Mouse (Mus musculus) kidney, embryonic 16.5 days (tissue): Measurements from ENCODE around the gene 1190002N15Rik. TPM values are rescaled to one million over a fixed set of nuclear protein-coding genes. Genes with fewer than 3 reads are reported as not detected.

Experiments used
- ATAC-seq: fragments of 200-750 bp; cut with Nextera tagmentation; 2 replicates; pipeline ENCODE4 v1.8.0; 2017; ENCODE audit warnings: moderate TSS enrichment; ENCODE audit not compliant: low FRiP score, low TSS enrichment
- H3K27ac ChIP-seq: fragments of 300-500 bp; sonication (generic); 2 replicates; pipeline ENCODE4 v1.5.1; 2014; ENCODE audit warnings: low read length
- H3K27me3 ChIP-seq: fragments of 300-500 bp; sonication (generic); 2 replicates; pipeline ENCODE4 v1.6.1; 2014; ENCODE audit warnings: low read length, control low read depth, mixed read lengths; ENCODE audit not compliant: insufficient read depth
- H3K36me3 ChIP-seq: fragments of 300-500 bp; sonication (generic); 2 replicates; pipeline ENCODE4 v1.6.1; 2014; ENCODE audit warnings: low read length, control low read depth, mixed read lengths; ENCODE audit not compliant: insufficient read depth
- H3K4me1 ChIP-seq: fragments of 300-500 bp; sonication (generic); 2 replicates; pipeline ENCODE4 v1.6.1; 2014; ENCODE audit warnings: low read length, control low read depth, mixed read lengths; ENCODE audit not compliant: insufficient read depth
- H3K4me2 ChIP-seq: fragments of 300-500 bp; sonication (generic); replicated peaks from 2 replicates; pipeline ENCODE4 v1.6.1; 2014; ENCODE audit warnings: low read depth, low read length
- H3K4me3 ChIP-seq: fragments of 300-500 bp; sonication (generic); 2 replicates; pipeline ENCODE4 v1.5.1; 2014; ENCODE audit warnings: mild to moderate bottlenecking, low read length
- H3K9ac ChIP-seq: fragments of 300-500 bp; sonication (generic); replicated peaks from 2 replicates; pipeline ENCODE4 v1.6.1; 2014; ENCODE audit warnings: low read length
- H3K9me3 ChIP-seq: fragments of 300-500 bp; sonication (generic); 2 replicates; pipeline ENCODE4 v1.6.1; 2016; ENCODE audit warnings: low read length, control low read depth
- WGBS: fragments of 180-500 bp; shearing (Covaris S2); extraction: QIAGEN DNeasy Blood & Tissue Kit; methylation state at CpG from one replicate; pipeline ENCODE4 v1.1.7; 2014; 5-methylcytosine and 5-hydroxymethylcytosine counted together
- polyA plus RNA-seq: library from polyadenylated mRNA; unstranded; fragments of >200 nt; fragmentation: Nextera tagmentation; extraction: Ambion mirVana; gene quantifications from 2 replicates; pipeline ENCODE4 v1.2.1, GENCODE M21; 2015

Gene 1190002N15Rik
- polyA plus RNA-seq, 1 experiment from 2014 or later = 5.2 TPM

- Histone ChIP-seq H3K4me1 (peaks cover 18% of the 10 kb centered on the region), H3K4me2 (peak overlapping the region; percentile 41; the same call in 1 of the 2 replicates), H3K9me3 (no peaks in the 10 kb centered on the region), H3K4me3 (peak overlapping the region; percentile 12; the same call in 1 of the 2 replicates), H3K27me3 (no peaks in the 10 kb centered on the region), H3K36me3 (no peaks in the 10 kb centered on the region), H3K27ac (no peak overlapping the region), H3K9ac (no peak overlapping the region)
- ATAC-seq = no peak
- 48% methylated on average over 4 of the region's 4 CpGs for WGBS
These were observed 4.2 kb downstream of the 1190002N15Rik start for GRCm38 (mm10) chr9:94533641-94534040.

GRCm38 (mm10) chr9:94529987-94530386 is 7.9 kb downstream of the 1190002N15Rik start:
- H3K9me3 ChIP-seq = no peaks in the 10 kb centered on the region
- H3K4me2 ChIP-seq = no peak overlapping the region
- H3K4me1 ChIP-seq = peaks cover 15% of the 10 kb centered on the region
- H3K27me3 ChIP-seq = no peaks in the 10 kb centered on the region
- ATAC-seq = no peak
- H3K9ac ChIP-seq = no peak overlapping the region
- H3K4me3 ChIP-seq = no peak overlapping the region
- H3K36me3 ChIP-seq = no peaks in the 10 kb centered on the region
- H3K27ac ChIP-seq = no peak overlapping the region

- 60% methylated on average over 1 of the region's 1 CpGs for WGBS
- no peak for ATAC-seq
- Histone ChIP-seq H3K9me3 (no peaks in the 10 kb centered on the region), H3K9ac (no peak overlapping the region), H3K4me1 (peaks cover 12% of the 10 kb centered on the region), H3K27me3 (no peaks in the 10 kb centered on the region), H3K36me3 (no peaks in the 10 kb centered on the region), H3K4me2 (no peak overlapping the region), H3K4me3 (no peak overlapping the region), H3K27ac (no peak overlapping the region)
These were observed 8.6 kb downstream of the 1190002N15Rik start for GRCm38 (mm10) chr9:94529146-94529746.

- 84% methylated on average over 7 of the region's 7 CpGs for WGBS
- H3K36me3 ChIP-seq = no peaks in the 10 kb centered on the region
- H3K27ac ChIP-seq = no peak overlapping the region
- H3K27me3 ChIP-seq = no peaks in the 10 kb centered on the region
- ATAC-seq = no peak
- H3K9ac ChIP-seq = no peak overlapping the region
- 0 out of 2 replicates have a peak, but pooled peaks cover 4% of the 10 kb centered on the region for H3K4me1 ChIP-seq
- no peaks in the 10 kb centered on the region for H3K9me3 ChIP-seq
- no peak overlapping the region for H3K4me2 ChIP-seq
- no peak overlapping the region for H3K4me3 ChIP-seq
These were observed 11.4 kb downstream of the 1190002N15Rik start for GRCm38 (mm10) chr9:94526473-94526872.

GRCm38 (mm10) chr9:94512246-94512645 is 25.6 kb downstream of the 1190002N15Rik start:
- no peak overlapping the region for H3K4me2 ChIP-seq
- H3K36me3 ChIP-seq = peaks cover 8% of the 10 kb centered on the region; the same call in 1 of the 2 replicates
- H3K9ac ChIP-seq = no peak overlapping the region
- no peaks in the 10 kb centered on the region for H3K4me1 ChIP-seq
- H3K9me3 ChIP-seq = no peaks in the 10 kb centered on the region
- no peak for ATAC-seq
- 86% methylated on average over 8 of the region's 8 CpGs for WGBS
- no peak overlapping the region for H3K4me3 ChIP-seq
- H3K27ac ChIP-seq = no peak overlapping the region
- H3K27me3 ChIP-seq = no peaks in the 10 kb centered on the region

- Histone ChIP-seq H3K4me3 (no peak overlapping the region), H3K4me1 (no peaks in the 10 kb centered on the region), H3K27ac (no peak overlapping the region), H3K9me3 (no peaks in the 10 kb centered on the region), H3K9ac (no peak overlapping the region), H3K27me3 (no peaks in the 10 kb centered on the region), H3K4me2 (no peak overlapping the region), H3K36me3 (no peaks in the 10 kb centered on the region)
- ATAC-seq = no peak
These were observed 26.7 kb downstream of the 1190002N15Rik start for GRCm38 (mm10) chr9:94511139-94511538.

GRCm38 (mm10) chr9:94506980-94507379 is 30.9 kb downstream of the 1190002N15Rik start:
- no peak for ATAC-seq
- H3K4me1 ChIP-seq = no peaks in the 10 kb centered on the region
- H3K27ac ChIP-seq = no peak overlapping the region
- no peaks in the 10 kb centered on the region for H3K9me3 ChIP-seq
- no peaks in the 10 kb centered on the region for H3K27me3 ChIP-seq
- WGBS = 74% methylated on average over 1 of the region's 1 CpGs
- no peaks in the 10 kb centered on the region for H3K36me3 ChIP-seq
- H3K4me2 ChIP-seq = no peak overlapping the region
- H3K4me3 ChIP-seq = no peak overlapping the region
- H3K9ac ChIP-seq = no peak overlapping the region

- H3K4me2 ChIP-seq = no peak overlapping the region; the same call in 1 of the 2 replicates
- peak; percentile 27; the same call in 1 of the 2 replicates for ATAC-seq
- 54% methylated on average over 9 of the region's 9 CpGs for WGBS
- no peaks in the 10 kb centered on the region for H3K36me3 ChIP-seq
- H3K27me3 ChIP-seq = no peaks in the 10 kb centered on the region
- H3K9me3 ChIP-seq = no peaks in the 10 kb centered on the region
- no peak overlapping the region for H3K9ac ChIP-seq
- no peaks in the 10 kb centered on the region; the same call in 1 of the 2 replicates for H3K4me1 ChIP-seq
- H3K27ac ChIP-seq = no peak overlapping the region
- H3K4me3 ChIP-seq = no peak overlapping the region
These were observed 46.4 kb downstream of the 1190002N15Rik start for GRCm38 (mm10) chr9:94491467-94491866.

- Histone ChIP-seq H3K9me3 (no peaks in the 10 kb centered on the region), H3K27me3 (no peaks in the 10 kb centered on the region), H3K4me1 (peaks cover 4% of the 10 kb centered on the region), H3K4me2 (no peak overlapping the region), H3K9ac (no peak overlapping the region), H3K27ac (no peak overlapping the region), H3K36me3 (no peaks in the 10 kb centered on the region), H3K4me3 (no peak overlapping the region)
- 52% methylated on average over 2 of the region's 2 CpGs for WGBS
- peak; percentile 75 for ATAC-seq
These were observed 49.9 kb downstream of the 1190002N15Rik start for GRCm38 (mm10) chr9:94487976-94488375.

GRCm38 (mm10) chr9:94483291-94483879 is 54.5 kb downstream of the 1190002N15Rik start:
- Histone ChIP-seq H3K4me3 (no peak overlapping the region), H3K9me3 (no peaks in the 10 kb centered on the region), H3K27me3 (no peaks in the 10 kb centered on the region), H3K4me2 (no peak overlapping the region), H3K36me3 (no peaks in the 10 kb centered on the region), H3K9ac (no peak overlapping the region), H3K27ac (no peak overlapping the region), H3K4me1 (peaks cover 4% of the 10 kb centered on the region; the same call in 1 of the 2 replicates)
- ATAC-seq = no peak
- 51% methylated on average over 6 of the region's 6 CpGs for WGBS
